Mouse (Mus musculus): ENCODE measurements around the gene Efcab9. TPM values are rescaled to one million over a fixed set of nuclear protein-coding genes. Genes with fewer than 3 reads are reported as not detected.

The Efcab9 gene
- under 1 TPM; 0.54 to 0.99 TPM for total RNA-seq (2021)

DNA sequence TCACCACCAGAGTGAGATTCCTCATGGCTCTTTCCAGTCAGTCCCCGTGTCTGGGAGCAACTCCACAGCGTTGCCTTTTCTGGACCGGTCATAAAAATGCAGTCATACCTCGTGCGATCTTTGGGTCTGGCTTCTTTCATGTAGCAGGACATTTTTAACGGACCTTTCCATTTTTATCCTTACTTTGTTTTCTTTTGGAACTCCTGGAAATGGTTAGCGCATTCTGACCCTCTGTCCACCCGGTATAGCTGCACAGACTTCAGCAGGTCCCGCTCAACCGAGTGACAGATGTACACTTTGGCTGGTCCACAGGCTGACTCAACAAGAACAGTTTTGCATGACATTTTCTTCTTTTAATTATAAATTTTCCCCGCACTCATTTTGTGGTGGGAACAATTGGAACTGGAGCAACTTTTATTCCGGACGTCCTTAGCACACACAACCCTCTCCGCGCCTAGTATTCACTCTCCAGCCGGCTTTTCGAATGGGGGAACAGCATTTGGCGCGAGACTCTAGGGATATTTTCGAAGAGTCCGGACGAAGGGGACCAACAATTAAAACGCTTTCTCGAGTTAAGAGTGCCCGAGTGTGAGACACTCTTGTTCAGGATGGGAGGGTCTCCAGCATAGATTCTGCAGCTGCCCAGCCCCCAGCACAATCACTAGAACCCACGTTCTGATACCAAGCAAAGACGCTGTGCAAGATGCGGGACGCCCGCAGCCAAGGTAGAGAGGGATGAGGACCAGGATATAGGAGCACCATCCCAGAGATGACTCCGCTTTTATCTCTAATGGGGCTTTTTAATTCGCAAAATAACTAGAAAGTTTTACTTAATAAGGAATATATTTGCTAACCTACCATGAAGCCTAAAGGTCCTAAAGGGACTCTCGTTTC, at the start of gene Efcab9:
Efcab9 (minus strand) TSS at position 211 of the 894 bp plus-strand sequence.
- intact Hi-C loops (cut with DNase I), result loop anchor here (5.0 kb wide), 1 partner anchor 55 kb away; no protein-coding TSS in a partner anchor
- DNase-seq, result no peak

DNA sequence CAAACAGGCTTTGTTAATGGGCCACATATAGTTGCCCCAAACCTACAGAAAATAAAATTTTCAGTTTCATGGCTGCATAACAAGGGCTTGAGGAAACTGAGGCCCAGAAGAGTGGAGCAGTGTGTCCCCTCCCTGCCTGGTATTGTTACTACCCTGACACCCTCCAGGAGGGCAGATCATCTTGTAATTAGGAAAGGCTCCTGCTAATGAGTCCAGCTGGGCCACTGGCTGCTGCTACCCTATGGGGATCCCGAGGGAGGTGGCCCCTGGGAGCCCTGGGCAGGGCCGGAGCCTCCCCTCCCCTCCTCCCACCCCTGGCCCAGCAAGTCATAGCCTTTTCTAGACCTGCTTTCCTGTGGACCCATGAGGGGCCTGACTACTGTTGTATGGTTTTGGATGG, 49.1 kb upstream of the Efcab9 start:
- DNase-seq, result no peak
- intact Hi-C loops (cut with DNase I), result no loop called here

DNA sequence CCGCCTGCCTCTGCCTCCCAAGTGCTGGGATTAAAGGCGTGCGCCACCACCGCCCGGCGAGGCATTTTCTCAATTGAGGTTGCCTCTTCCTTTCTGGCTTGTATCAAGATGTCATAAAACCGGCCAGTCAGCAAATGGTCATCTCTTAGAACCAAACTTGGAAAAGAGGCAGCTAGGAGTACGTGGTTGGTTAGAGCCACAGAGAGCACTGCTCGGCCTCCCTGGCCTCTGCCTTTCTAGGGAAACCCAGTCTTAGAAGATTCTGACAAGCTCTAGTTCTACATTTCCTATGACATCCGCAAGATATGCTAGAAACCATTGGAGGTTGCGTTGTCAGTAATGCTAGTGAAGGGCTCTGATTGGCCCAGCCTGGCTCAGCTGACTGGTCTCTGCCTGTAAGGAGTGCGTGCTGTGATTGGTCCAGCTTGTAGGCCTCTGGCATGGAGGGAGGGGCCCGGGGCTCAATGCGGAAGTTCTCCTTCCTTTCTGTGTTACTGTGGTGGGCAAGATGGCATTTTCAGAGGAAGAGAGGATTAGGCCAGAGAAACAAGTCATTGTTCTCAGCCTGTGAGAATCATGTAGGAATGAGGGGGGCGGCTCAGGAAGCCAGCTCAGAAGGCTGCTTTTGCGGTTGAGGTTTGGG, 48.5 kb upstream of the Efcab9 start:
- DNase-seq, result peak; percentile 49
- intact Hi-C loops (cut with DNase I), result no loop called here

DNA sequence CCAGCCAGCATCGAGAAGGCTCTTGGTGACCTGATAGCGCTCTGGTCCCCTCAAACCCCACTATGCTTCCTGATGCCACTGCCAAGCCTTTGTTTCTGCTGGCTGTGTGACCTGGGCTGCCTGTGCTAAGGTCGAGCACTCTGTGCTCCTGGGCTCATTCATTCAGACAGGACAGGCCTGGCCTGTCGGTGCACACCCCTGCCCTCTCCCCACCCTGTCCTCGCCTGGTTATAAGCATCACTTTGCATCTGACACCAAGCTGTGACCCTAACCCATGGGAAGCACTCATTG, 44.8 kb upstream of the Efcab9 start:
- DNase-seq, result no peak
- intact Hi-C loops (cut with DNase I), result no loop called here

DNA sequence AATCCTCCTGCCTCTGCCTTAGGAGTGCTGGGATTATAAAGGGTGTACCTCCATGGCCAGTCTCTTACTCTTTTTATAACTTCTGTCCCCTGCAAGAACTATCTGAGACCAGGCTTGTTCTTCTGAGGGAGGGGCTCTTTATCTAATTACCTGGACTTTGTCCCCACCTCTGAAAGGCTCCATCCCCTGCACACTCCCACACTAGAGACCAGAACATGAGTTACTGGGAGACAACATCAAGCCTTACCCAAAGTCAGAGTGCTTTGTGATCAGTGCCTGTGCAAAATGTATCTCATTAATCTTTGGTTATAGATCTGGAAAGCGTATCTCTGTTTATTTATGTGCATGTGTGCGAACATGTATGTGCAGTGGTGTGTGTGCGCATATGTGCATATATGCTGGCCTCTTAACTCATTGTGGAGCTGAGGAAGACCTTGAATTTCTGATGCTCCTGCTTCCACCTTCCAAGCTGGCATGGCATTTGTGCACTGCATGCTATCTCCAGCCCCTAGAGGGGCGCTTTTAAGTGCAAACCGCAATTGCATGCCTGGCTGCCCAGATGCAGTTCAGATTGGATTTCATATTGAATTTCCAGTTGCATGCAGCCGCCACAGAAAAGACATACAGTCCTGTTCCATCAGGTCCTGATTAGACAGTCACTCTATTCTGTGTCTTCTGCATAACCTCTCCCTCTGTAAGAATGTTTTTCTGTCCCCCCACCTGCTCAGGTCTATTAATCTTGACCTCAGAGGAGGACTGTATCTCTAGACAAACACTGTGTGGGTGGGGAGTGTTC, 44.3 kb upstream of the Efcab9 start:
- intact Hi-C loops (cut with DNase I), result no loop called here
- no peak for DNase-seq

DNA sequence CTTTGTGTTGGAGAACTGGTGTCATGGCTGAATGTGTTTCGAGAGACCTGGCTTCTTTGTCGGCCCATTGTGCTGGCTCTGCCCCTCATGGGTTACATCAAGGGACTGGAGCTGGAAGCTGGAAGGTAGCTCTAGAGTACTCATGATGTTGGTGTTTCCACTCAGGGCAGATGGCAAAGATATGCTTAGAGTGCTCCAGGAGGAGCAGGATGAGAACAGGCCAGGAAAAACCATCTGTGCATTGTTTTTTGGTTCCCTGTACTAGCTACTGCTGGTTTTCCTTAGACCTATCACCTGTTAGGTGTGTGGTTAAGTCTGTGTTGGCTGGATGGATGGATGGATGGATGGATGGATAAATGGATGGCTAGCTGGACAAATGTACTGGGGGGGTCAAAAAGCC, 41.8 kb upstream of the Efcab9 start:
- no peak for DNase-seq
- intact Hi-C loops (cut with DNase I), result no loop called here

DNA sequence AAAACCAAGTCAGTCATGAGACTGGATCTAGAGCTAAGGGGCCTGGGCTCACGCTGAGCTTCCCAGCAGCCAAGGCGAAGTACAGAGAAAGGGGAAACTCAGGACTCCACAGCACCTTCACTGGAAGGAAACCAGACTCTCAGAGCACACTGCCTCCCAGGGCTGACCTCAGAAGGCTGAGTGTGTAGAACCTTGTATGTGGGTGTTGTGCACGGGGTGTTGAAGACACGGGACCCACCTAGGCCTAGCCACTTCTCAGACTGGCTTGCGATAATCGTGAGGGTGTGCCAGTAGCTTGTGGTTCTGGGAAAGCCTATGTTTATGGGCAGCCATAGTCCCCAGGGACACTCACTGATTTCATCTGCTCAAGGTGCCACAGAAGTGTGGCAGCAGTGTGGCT, 39.2 kb upstream of the Efcab9 start:
- DNase-seq, result no peak
- intact Hi-C loops (cut with DNase I), result no loop called here

DNA sequence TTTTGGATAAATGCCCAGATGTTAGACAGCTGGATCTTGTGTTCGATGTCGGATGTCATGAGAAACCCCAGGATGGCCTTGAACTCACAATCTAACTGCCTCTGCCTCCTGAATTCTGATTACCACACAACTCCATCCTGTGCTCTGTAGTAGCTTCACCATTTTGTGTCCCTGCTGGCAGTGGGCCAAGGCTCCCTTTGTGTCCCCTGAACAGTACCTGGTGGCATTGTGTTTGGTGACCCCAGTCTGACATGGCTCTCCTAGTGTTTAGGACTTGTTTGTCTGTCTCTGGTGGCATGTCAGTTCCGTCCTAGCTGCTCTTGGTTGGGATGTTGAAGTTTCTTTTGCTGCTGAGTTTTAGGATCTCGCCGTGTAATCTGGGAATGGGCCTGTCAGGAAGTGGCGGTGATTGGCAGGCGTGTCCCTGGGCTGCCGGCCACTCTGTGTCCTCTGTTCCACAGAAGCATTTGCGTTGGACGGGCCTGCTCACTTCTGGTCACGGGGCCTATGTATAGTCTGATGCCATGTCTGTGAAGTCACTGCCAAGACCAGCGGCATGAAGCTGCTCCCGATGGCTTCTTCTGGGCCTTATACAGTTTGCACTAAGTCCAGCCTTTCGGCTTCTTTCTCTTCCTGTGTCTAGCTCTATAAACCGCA, 36.9 kb upstream of the Efcab9 start:
- DNase-seq, result peak; percentile 46
- intact Hi-C loops (cut with DNase I), result no loop called here

DNA sequence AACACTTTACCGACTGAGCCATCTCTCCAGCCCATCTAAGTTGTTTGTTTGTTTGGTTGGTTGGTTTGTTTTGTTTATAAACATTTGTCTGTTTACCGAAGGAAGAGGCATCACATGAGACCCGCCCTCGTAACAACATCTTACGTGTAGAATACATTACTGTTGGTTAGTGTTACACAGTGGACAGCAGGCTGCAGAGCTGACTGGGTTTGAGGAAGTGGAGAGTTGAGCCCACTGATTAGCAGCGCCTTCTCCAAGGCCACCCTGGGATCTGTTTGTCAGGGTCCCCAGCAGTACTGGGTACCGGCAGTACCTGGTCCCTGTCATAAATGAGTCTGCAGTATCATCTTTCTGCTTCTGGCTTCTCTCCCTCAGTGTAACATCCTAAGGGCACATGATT, 36.2 kb upstream of the Efcab9 start:
- no peak for DNase-seq
- intact Hi-C loops (cut with DNase I), result no loop called here

DNA sequence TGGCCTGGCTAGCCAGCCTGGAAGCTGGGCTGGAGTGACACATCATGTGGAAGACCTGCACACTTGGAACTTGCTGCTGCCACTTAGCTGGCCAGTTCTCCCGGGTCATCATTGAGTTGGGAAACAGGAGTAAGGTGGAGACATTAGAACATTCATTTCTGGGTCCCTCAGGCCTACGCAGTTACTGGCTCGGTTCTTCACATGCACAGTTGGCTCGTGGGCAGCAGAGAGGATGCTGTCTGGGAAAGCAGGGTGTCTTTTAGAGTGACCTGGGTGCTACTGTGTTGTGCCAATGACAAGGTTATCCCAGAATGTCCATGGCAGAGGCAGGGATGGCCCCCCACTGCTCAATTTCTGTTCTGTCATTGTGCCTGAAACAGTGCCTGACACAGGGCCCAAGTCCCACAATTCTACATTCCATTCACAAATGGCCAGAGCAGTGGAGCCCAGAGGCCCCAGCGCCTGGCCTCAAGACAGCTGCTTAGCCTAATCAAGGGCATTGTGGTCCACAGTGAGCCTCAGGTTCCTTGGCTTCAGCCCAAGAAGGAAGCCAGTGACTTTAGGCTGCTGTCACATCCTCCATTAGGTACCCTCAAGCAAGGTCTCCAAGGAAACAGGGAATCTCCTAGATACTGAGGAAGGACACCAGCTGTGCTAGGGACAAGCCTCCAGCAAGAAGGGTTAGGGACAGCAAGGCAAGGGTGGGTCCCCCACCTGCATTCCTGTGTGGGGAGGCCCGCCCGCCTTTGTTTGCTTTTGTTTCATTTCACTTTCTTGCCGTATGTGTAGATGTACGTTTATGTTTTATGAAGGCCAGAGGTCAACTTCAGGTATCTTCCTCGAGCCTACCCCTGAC, 35.3 kb upstream of the Efcab9 start:
- no peak for DNase-seq
- intact Hi-C loops (cut with DNase I), result no loop called here

DNA sequence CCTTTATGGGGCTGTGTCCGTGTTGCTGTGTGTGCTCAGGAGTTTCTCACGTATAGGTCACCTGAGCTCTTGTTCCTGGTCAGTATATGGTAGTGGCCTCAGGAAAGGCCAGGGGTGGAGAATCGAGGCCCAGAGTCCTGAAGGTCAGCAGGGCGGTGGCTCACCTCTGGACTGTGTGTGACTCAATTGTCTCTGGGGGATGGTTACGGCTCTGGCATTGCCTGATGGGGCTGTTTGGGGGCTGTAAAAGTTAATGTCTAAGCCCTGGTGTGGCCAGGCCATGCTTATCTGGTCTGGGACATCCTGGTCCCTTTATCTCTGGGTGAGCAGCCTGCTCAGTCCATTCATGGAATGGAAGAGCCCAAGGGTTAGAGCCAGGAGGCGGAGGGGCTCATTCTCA, 34.3 kb upstream of the Efcab9 start:
- no peak for DNase-seq
- intact Hi-C loops (cut with DNase I), result no loop called here

DNA sequence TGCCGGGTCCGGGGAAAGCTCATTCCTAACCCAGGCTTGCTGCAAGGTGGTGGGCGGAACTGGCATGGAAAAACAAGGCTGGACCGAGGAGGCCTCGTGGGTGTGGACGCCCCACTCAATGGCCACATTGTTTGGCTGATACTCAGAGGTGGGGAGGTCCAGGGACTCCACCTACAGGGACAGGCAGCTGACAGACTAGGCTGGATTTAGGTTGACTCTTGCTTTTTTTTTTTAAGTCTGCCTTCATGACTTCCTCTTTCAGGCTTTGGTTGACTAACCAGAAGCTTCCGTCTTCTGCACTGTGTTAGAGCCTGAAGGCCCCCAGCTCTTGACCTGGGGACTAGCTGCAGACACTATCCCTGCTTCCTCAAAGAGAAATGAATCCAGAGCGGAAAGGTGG, 33.2 kb upstream of the Efcab9 start:
- intact Hi-C loops (cut with DNase I), result no loop called here
- no peak for DNase-seq

DNA sequence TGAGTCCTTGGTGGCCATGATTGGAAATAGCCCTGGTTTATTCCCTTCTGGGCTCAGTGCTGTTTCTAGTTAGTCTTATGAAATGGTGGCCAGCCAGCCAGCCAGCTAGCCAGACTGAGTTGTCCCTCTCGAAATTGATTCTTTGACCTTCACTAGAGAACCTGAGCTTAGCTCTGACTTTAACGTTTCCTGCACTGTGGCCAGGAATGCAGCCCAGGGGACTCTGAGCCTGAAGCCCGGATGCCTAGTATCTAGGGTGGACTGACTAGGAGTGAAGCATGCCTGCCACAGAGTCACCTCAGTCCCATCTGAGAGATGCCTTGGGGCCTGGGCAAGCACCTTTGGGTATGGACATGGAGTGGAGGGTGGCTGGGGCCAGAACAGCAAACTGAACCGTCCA, 32.7 kb upstream of the Efcab9 start:
- intact Hi-C loops (cut with DNase I), result no loop called here
- DNase-seq, result no peak

DNA sequence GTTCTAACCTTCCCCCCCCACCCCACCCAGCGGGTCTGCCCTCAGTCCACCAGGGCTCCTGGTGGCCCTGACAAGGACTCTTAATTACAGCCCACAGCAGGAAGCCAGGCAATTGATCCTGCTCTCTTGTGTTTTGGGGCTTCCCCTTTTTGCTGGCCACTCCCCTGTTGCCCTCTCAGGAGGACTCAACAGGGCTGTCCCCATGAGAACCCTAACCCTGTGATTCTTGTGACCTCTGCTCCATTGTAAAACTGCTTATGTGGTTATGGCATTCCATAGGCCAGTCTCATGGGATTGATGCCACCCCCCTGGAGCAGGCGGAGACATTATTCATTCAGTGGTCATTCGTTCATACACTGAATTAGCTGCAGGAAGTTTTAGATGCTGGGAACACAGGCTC, 31.8 kb upstream of the Efcab9 start:
- no peak for DNase-seq
- intact Hi-C loops (cut with DNase I), result no loop called here

DNA sequence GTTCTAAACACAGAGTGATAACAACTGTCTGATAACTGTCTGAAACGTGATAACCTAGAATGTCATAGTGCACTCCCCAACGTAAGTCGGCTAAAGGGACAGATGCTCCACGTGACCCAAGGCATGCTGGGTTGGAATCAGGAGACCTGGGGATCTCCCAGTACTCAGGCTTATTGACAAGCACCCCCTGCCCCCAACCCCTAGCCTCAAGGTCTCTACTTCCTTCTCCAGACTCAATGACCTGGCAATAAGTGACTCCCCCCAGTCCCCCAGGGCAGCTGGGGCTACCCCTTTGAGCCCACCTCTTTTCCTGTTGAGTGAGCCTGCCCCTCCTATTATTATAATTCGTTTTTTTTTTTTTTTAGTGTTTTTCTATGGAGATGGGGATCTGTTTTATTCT, 30.8 kb upstream of the Efcab9 start:
- DNase-seq, result no peak
- intact Hi-C loops (cut with DNase I), result no loop called here

DNA sequence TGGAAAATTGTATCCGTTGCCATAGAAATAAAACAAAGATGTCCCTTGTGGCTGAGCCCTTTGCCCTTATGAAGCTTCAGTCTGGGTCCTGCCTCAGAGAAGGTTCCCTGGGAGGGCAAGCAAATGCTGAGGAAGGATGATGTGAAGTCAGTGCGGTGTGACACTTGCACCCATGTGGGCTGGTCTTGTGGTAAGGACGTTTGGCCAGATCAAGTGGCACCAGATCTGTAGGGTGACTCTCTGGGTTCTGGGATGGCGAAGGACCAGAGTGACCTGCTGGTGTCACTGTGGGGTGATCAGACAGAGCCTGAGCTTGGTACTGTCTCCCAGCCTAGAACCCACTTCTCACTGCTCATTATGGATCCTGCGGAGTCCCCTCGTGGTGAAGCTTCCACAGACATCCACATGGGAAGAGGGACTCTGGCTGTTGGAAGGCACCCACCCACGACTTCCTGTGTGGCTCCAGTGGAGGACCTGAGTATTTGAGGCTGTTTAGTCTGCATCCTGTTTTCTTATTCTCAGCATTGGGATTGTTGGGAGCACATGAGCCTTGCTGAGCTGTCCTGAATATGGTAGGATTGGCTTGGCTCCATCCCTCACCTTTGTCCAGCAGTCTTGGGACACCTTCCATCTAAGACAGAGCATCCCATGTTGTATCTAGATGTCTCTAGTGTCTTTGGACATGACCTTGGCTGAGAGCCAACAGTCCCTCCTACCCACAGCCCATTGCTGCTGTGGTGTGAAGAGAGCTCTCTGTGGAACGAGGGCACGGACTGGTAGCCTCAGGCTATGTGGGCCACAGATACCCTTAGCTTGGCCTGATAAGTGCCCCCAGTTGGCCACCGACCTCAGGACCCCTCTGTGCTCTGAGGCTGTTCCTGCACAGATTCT, 29.8 kb upstream of the Efcab9 start:
- intact Hi-C loops (cut with DNase I), result no loop called here
- DNase-seq, result no peak

DNA sequence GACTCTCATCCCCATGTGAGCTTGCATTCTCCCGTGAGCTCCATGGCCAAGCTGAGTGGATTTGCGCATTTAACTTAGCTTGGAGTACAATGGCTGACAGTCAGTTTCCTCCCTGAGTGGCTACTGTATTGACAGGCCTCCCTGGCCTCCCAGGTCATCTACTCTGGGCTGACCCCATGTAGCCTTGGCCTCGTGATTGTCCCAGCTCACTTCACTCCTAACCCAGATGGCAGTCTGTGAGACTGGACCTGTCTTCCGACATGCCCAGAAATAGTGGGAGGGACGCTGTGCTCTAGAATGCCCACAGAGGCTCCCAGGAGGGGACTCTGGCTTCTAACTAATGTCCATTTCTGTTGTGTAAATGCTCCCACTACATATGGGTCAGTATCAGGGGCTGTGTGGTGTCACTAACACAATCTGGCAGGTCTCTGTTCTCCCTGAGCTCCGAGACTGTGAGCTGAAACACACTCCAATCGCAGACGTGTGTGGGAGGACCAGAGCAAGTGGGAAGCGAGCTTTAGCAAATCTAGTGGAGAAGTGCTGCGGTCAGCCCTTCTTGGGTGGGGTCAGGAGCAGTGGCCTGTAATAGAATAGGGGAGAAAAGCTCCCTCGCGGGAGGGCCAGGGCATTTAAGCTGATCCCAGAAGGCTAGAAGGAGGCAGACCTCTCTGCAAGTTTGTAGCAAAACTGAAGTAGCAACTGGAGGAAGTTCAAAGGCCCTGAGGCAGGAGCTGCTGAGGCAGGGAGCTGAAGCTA, 28.3 kb upstream of the Efcab9 start:
- DNase-seq, result no peak
- intact Hi-C loops (cut with DNase I), result no loop called here

DNA sequence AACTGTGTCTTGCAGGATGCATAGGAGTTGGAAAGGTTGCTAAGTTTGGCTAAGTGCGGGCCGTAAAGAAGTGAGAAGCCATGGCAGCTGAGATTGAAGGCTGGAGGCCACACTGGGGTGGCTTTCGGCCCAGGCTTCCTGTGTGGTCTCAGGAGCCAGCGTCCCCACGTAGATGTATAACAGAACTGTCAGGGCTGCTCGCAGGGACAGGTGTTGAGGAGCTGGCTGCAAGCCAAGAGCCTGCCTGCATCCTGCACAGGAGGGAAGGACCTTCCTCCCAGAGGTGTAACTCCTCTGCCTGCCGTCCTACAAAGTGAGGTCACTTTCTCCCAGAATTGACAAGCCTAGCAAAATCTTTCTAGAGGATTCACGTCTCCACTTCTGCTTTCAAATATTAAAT, 26.8 kb upstream of the Efcab9 start:
- DNase-seq, result no peak
- intact Hi-C loops (cut with DNase I), result no loop called here

DNA sequence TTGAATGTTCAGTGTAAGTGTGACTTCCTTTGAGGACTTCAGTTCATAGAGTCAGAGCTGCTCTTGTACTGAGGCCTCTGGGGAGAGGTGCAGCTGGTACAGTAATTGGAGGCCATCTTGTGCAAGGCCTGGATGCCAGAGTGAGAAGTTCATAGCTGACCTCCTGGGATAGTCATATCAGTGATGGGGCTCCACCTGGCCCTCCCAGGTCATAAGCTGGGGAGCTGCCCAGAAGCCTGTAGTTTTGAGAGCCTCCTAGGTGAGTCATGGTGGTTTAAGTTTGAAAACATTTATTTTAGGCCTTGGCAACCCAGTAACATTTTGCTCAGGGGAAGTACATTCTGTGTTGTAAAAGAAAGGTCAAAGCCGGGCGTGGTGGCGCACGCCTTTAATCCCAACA, 26.1 kb upstream of the Efcab9 start:
- intact Hi-C loops (cut with DNase I), result no loop called here

More for the DNA sequence above, 26.1 kb upstream of the Efcab9 start:
- DNase-seq, result no peak
